Mouse (Mus musculus) intestine, embryonic 14.5 days (tissue): Measurements from ENCODE around the gene Mrpl46. TPM values are rescaled to one million over a fixed set of nuclear protein-coding genes. Genes with fewer than 3 reads are reported as not detected.

Source experiments
- ATAC-seq: fragments of 200-750 bp; cut with Nextera tagmentation; replicated peaks from 2 replicates; pipeline ENCODE4 v1.8.0; 2017; ENCODE audit warnings: low read depth, moderate number of reproducible peaks, moderate TSS enrichment, moderate library complexity; ENCODE audit not compliant: low FRiP score, low TSS enrichment
- DNase-seq: peaks from one replicate; pipeline ENCODE4 v3.0.0-alpha.2; 2018; ENCODE audit warnings: low spot score
- H3K27ac ChIP-seq: fragments of 300-500 bp; sonication (generic); 2 replicates; pipeline ENCODE4 v1.5.1; 2014; ENCODE audit warnings: low read depth, mild to moderate bottlenecking, control low read depth
- H3K27me3 ChIP-seq: fragments of 300-500 bp; sonication (generic); replicated peaks from 2 replicates; pipeline ENCODE4 v1.6.1; 2014; ENCODE audit warnings: low read length, control low read depth; ENCODE audit not compliant: control insufficient read depth, insufficient read depth
- H3K36me3 ChIP-seq: fragments of 300-500 bp; sonication (generic); 2 replicates; pipeline ENCODE4 v1.6.1; 2014; ENCODE audit warnings: low read length, control low read depth; ENCODE audit not compliant: control insufficient read depth, insufficient read depth
- H3K4me1 ChIP-seq: fragments of 300-500 bp; sonication (generic); replicated peaks from 2 replicates; pipeline ENCODE4 v1.6.1; 2014; ENCODE audit warnings: low read length, control low read depth, mixed read lengths; ENCODE audit not compliant: control insufficient read depth, insufficient read depth
- H3K4me2 ChIP-seq: fragments of 300-500 bp; sonication (generic); 2 replicates; pipeline ENCODE4 v1.6.1; 2014; ENCODE audit warnings: low read length
- H3K4me3 ChIP-seq: fragments of 300-500 bp; sonication (generic); 2 replicates; pipeline ENCODE4 v1.5.1; 2014; ENCODE audit warnings: low read depth, low read length, control low read depth, mixed read lengths
- H3K9ac ChIP-seq: fragments of 300-500 bp; sonication (generic); 2 replicates; pipeline ENCODE4 v1.6.1; 2014; ENCODE audit warnings: mild to moderate bottlenecking, low read length
- H3K9me3 ChIP-seq: fragments of 300-500 bp; sonication (generic); 2 replicates; pipeline ENCODE4 v1.6.1; 2016; ENCODE audit warnings: low read length, control low read depth; ENCODE audit not compliant: control insufficient read depth
- WGBS: fragments of 180-500 bp; shearing (Covaris S2); extraction: QIAGEN DNeasy Blood & Tissue Kit; methylation state at CpG from one replicate; pipeline ENCODE4 v1.1.7; 2014; 5-methylcytosine and 5-hydroxymethylcytosine counted together
- polyA plus RNA-seq: library from polyadenylated mRNA; unstranded; fragments of >200 nt; fragmentation: Nextera tagmentation; extraction: Ambion mirVana; gene quantifications from 2 replicates; pipeline ENCODE4 v1.2.1, GENCODE M21; 2014

The Mrpl46 gene
- polyA plus RNA-seq, 1 experiment from 2014 or later = 85.4 TPM

DNA sequence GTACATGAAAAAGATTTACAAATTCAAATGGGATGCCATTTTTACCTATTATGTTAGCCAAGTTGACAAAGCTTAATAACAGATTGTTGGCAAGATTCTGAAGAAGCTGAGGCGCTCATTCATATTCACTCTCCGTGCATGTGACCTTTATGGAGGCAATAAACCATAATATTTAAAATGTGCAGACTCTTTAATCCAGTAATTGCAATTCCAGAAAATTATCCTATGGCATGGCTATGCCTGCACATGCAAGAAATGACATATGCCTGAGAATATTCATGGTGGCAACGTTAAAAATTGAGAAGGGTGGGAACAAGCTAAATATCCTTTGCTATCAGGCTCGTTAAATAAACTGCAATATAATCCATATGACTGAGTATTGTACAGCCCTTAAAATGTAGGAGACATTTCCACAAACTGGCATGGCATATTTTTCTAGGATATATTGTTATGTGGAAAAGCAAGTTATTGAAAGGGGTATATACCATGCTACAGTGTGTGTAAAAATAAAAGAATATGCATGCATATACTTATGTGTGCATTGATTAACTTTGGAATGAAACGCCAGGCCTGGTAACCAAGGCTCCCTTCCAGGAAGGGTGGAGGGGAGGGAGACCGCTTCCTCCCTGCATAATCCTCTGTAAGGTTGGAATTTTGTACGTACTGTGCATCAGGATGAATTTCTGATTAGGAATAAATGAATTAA is 29.4 kb downstream of the Mrpl46 start:
- 85% methylated on average over 7 of the region's 7 CpGs for WGBS
- no peak for DNase-seq
- H3K36me3 ChIP-seq = no peaks in the 10 kb centered on the region
- H3K9ac ChIP-seq = no peak overlapping the region
- no peak overlapping the region for H3K4me2 ChIP-seq
- no peak overlapping the region for H3K4me3 ChIP-seq
- H3K27ac ChIP-seq = no peak overlapping the region
- ATAC-seq = no peak
- H3K9me3 ChIP-seq = no peaks in the 10 kb centered on the region
- H3K4me1 ChIP-seq = no peaks in the 10 kb centered on the region
- no peaks in the 10 kb centered on the region for H3K27me3 ChIP-seq

DNA sequence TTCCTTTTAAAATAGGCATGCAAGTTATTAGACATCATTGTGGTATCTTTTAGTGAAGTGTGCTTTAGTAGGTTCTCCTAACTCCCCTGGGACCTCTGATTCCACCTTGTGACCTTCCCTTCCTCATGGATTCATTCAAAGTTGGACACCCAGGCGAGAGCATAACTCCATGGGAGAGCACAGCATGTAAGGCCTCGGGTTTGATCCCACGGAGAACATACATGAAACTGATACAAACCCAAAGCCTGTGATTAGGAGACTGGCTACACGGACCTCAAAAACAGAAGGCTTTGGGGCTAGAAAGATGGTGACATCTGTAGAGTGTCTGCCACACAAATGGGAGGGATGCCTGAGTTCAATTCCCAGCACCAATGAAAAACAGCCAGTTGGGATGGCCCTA is 30.4 kb downstream of the Mrpl46 start:
- H3K4me3 ChIP-seq = no peak overlapping the region
- H3K27ac ChIP-seq = no peak overlapping the region
- no peaks in the 10 kb centered on the region for H3K36me3 ChIP-seq
- no peak for ATAC-seq
- WGBS = 87% methylated on average over 4 of the region's 4 CpGs
- H3K4me2 ChIP-seq = no peak overlapping the region
- DNase-seq = no peak
- no peak overlapping the region for H3K9ac ChIP-seq
- no peaks in the 10 kb centered on the region for H3K4me1 ChIP-seq
- no peaks in the 10 kb centered on the region for H3K9me3 ChIP-seq
- H3K27me3 ChIP-seq = no peaks in the 10 kb centered on the region

DNA sequence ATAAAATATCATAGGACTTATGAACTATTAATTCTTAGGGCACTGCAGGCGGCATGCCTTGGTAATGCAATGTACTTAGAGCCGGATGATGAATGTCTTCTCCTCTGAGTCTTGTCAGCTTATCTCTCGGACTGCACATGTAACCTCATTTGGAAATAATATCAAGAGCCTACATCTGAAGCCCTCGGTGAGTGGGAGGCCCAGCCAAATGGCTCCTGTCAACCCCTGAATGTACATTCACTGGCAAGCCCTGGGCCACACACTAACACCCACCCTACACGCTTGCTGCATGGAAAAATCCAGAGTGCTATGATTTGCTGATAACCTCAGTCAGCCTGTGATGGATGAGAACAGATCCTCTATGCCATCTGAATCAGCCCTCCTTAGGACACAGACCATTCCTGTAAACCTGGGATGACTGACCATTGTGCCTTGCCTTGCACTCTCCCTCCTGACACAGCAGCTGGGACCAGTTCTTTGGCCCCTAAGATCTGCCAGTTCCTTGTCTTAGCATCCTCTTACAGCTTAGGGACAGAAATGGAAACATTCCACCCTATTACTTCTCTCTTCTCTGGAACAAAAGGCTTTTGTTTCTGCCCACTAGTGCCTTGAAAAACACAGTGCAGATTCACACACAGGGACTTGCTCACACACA is 39.5 kb downstream of the Mrpl46 start:
- Histone ChIP-seq H3K4me3 (no peak overlapping the region), H3K9me3 (no peaks in the 10 kb centered on the region), H3K27me3 (no peaks in the 10 kb centered on the region), H3K36me3 (no peaks in the 10 kb centered on the region), H3K27ac (no peak overlapping the region), H3K9ac (no peak overlapping the region), H3K4me2 (no peak overlapping the region), H3K4me1 (no peaks in the 10 kb centered on the region)
- WGBS = 59% methylated on average over 5 of the region's 5 CpGs
- DNase-seq (peak; percentile 45), ATAC-seq (no peak)

DNA sequence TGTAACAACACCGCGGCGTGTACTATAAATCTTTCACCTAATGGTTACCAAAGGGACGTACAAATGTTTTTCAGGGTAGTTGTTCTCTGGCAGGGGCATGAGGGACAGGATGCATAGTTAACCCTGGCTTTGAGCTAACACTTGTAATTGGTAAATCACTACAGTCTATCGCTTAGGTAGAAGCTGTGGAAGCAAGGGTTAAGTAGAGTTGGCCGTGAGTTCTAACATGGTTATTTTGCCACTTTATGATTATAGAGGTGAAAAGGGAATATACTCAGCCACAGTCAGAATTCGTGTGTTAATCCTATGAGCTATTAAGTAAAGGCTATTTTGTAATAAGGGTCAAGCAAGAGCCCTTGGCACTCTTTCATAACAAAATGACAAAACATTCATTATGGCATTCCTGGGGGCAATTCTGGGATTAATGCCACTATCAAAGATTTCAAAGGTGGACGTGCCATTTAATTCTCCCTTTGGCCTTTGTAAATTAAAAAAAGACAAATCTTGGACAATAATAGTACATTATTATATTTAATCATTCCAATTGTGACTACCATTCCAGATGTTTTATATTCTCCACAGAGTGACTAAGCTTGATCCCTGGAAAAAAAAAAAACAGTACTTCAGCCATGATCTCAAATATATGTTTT is 43.9 kb downstream of the Mrpl46 start:
- no peak overlapping the region for H3K9ac ChIP-seq
- ATAC-seq = no peak
- H3K4me3 ChIP-seq = no peak overlapping the region
- no peak overlapping the region for H3K4me2 ChIP-seq
- DNase-seq = no peak
- no peaks in the 10 kb centered on the region for H3K27me3 ChIP-seq
- WGBS = 80% methylated on average over 8 of the region's 8 CpGs
- H3K4me1 ChIP-seq = no peaks in the 10 kb centered on the region
- H3K9me3 ChIP-seq = no peaks in the 10 kb centered on the region
- H3K36me3 ChIP-seq = no peaks in the 10 kb centered on the region
- no peak overlapping the region for H3K27ac ChIP-seq

DNA sequence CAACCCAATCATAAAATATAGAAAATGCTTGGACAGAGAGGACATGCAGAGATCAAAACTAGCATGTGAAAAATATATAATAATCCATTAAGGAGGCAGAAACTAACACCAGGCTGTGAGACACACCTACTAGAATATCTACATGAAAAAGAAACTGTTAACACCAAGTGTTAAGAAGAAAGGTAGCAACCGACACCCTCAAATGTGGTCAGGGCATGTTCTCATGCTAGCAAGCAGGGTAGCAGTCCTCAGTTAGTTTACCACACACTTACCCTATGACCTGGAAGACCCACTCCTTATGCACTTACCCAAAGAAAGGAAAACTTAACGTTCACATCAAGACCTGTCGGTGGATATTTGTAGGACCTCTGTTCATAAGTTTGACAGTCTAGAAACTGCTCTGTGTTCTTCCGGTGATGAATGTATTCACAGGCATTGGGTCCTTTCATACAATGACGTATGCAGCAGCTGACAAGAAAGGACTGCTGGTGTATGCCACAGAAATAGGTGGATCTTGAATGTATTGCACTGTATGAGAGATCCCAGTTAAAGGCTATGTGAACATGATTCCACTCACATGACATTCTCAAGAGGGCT is 45.6 kb downstream of the Mrpl46 start, which contains the start of gene Ntrk3:
Gene Ntrk3, minus strand, starts transcription at position 399 of the 597 bp plus-strand sequence.
- 84% methylated on average over 5 of the region's 5 CpGs for WGBS
- no peaks in the 10 kb centered on the region for H3K4me1 ChIP-seq
- no peak within 1 kb of the TSS for H3K4me3 ChIP-seq
- H3K36me3 ChIP-seq = no peaks in the 10 kb centered on the region
- no peak for ATAC-seq
- DNase-seq = peak; percentile 12
- no peak within 1 kb of the TSS for H3K4me2 ChIP-seq
- no peak within 1 kb of the TSS for H3K27ac ChIP-seq
- H3K9ac ChIP-seq = no peak within 1 kb of the TSS
- no peaks in the 10 kb centered on the region for H3K27me3 ChIP-seq
- H3K9me3 ChIP-seq = no peaks in the 10 kb centered on the region

DNA sequence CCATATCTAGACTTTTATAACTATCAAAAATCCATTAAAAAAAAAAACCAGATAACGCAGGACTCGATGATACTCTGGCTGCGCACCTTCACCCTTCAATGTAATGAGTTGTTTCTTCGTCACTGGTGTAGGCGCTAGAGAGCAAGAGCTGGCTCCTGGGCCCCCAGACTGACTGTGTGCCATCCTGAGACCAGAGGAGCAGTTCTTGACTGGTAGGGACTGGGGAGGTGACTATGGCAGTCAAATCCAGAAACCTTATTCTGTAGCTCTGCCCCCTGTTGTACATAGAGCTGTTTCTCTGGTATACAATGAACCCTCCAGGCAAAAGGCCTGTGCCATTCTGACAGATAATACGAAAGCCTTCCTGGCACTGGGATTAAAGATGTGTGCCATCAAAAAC is 46.1 kb downstream of the Mrpl46 start:
- Histone ChIP-seq H3K9me3 (no peaks in the 10 kb centered on the region), H3K36me3 (no peaks in the 10 kb centered on the region), H3K4me3 (no peak overlapping the region), H3K27me3 (no peaks in the 10 kb centered on the region), H3K27ac (no peak overlapping the region), H3K9ac (no peak overlapping the region), H3K4me2 (no peak overlapping the region), H3K4me1 (no peaks in the 10 kb centered on the region)
- ATAC-seq = no peak
- WGBS = 94% methylated on average over 6 of the region's 6 CpGs
- no peak for DNase-seq

DNA sequence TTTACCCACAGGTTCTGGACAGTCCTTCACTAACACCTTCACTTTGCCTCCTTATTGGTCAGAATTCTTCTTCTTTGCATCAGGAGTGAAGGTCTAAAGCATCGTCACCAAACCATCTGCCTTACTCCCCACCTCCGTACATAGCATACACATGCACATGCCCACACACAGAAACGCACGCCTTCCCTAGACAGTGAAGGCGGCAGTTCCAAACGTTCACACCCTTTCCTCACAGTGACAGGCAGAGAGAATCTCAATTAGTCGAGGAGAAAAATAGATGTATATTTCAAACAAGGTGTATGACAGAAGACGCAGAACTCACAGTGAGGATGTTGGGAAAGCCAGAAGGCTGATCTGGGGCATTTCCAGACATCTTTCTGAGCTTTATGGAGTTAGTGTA is 51.9 kb downstream of the Mrpl46 start:
- no peaks in the 10 kb centered on the region for H3K9me3 ChIP-seq
- no peak overlapping the region for H3K4me3 ChIP-seq
- DNase-seq (peak; percentile 23), ATAC-seq (no peak)
- no peak overlapping the region for H3K9ac ChIP-seq
- H3K4me2 ChIP-seq = no peak overlapping the region
- WGBS = 77% methylated on average over 8 of the region's 8 CpGs
- H3K36me3 ChIP-seq = no peaks in the 10 kb centered on the region
- no peak overlapping the region for H3K27ac ChIP-seq
- no peaks in the 10 kb centered on the region for H3K4me1 ChIP-seq
- no peaks in the 10 kb centered on the region for H3K27me3 ChIP-seq
